Mouse (Mus musculus) brain, adult 2 months (tissue): ENCODE data around the gene Olfr1509.
"Not testable (repeated sequence)": the region's sequence is repeated elsewhere in the genome, so short reads cannot be mapped to it uniquely, and the experiment has no call there.

Experiments
- DNase-seq: peaks from one replicate; pipeline ENCODE4 v3.0.0; 2011; ENCODE audit warnings: low read depth, low spot score

The Olfr1509 gene

DNA sequence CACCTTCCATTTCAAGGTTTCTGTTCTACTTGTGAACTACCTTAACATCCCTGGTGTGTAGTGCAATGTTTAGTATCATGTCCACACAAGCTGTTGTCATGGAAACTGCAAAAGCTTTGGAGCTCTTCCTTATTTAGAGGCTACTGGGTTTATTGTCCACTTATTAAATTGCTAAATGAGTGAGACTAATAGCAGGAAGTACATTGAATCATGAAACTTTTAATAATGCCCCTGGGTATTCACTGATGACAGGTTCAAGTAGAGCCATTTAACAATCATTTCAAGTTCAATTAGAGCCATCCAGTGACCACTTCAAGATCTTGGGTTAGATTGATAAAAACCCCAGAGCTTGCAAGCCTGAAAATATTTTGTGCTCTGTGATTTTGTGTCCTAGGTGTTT is at the start of gene Olfr1509:
Olfr1509 (plus strand) TSS at position 301 of the 400 bp plus-strand sequence.
- DNase-seq: no peak

DNA sequence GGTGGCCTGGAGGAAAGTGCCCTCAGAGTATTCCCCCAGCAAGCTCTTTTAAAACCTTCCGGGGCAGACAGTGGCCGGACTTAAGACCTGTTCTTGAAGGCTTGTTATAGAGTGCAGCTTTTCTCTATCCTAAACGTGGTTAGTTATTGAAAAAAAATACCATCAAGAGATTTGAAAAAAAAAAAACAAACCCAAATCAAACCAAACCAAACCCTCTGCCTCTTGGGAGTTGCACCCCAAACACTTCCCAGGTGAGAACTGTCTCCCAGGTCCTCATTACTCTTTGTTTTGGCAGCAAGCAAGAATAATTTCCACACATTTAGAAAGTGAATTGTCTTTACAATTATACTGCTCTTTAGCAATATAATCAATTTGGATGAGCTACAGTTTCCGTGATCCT is 45.5 kb upstream of the Olfr1509 start, which contains the start of gene Olfr1511:
Olfr1511 (minus strand) TSS at position 101 of the 400 bp plus-strand sequence.
- no peak for DNase-seq

DNA sequence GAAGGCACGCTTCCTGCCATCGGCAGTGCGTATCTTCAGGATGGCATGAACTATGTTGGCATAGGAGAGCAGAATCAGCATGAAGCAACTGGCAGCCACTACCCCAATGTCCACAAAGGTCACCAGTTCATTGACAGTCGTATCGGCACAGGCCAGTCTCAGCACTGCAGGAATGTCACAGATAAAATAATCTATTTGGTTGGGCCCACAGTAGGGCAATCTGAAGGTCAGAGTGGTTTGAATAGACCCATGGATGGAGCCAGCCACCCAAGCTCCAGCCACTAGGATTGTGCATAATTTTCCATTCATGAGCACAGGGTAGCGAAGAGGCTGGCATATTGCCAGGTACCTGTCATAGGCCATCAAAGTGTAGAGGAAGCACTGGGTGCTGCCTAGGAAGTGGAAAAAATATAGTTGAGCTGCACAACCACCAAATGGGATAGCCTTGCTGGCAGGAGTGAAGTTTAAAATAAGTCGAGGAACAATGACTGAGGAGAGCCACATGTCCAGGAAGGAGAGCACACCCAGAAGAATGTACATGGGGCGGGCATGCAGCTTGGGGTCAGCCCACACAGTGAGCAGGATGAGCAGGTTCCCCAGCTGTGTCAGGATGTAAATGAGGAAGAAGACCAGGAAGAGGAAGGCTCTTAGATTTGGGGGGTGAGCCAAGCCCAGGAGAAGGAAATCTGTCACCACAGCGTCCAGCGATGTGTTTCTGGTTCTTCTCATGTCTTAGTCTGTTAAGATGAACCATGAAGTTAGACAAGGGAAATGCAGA is 32.5 kb upstream of the Olfr1509 start:
- not testable (repeated sequence) for DNase-seq

DNA sequence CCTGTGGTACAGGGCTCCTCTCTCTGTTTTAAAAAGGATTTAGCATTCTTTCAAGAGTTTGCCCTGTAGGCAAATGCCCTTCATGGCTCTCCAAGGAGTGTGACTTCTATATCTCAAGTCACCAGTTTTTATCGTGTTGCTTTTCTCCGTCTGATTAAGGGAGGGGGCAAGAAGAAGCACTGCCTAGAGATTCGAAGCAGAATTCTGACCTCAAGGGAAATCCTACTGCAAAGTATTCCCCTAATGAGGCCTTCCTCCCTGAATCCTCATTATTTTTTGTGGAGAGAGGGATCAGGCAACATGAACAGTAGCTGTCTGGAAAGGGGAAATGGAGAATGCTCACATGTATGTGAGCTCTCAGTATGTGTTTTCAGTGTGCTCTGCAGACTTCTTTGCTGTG is 28.5 kb upstream of the Olfr1509 start, which contains the start of gene Olfr1510:
Olfr1510 (minus strand) TSS at position 101 of the 400 bp plus-strand sequence.
- no peak for DNase-seq

DNA sequence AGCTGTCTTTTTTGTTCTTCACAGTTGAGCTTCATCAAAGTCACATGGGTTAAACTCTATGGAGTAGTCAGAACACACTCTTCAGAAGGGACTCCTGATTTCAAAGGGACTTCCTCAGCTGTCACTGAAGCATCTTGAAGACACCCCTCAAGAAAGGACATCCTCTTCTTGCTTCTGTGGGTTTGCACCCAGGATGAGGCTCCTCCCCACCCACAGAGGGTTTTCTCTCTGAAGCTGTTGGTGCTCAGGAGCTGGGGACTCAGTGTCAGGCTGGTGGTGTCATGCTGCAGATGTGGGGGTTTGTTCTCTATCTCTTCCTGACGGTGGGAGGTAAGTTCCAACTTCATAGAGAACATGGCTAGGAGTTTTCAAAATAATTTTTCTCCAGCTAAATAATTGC is 15.1 kb upstream of the Olfr1509 start:
- DNase-seq: no peak

DNA sequence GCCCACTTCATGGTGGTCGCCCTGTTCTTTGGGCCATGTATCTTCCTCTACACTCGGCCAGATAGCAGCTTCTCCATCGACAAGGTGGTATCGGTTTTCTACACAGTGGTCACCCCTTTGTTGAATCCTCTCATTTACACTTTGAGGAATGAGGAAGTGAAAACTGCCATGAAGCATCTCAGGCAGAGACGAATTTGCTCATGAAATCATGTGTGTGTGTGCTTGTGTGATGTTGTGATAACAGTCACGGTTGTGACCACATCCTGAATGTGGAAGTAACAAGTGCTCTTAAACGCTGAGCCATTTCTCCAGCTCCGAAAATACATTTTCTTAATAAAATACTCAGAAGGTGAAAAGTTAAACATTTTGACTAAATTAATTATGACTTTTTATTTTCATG is 8.3 kb downstream of the Olfr1509 start:
- DNase-seq: no peak

DNA sequence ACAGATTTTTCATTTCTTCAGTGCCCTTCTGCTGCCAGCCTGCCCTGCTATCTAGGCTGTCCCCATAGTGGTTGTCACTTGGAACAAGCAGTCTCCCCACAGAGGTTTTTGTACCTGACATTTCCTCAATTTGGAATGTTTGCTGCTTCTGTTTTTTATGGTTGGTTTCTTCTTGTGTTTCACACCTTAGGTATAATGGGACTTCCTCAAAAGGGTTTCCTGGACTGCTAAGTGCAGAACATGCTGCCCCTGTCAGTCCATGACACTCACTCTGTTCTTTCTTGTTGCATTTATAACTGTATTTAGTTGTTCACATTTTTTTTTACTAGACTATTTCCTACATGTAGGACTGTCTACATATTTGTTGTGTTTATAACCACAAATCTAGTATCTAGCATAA is 19.1 kb downstream of the Olfr1509 start:
- no peak for DNase-seq

DNA sequence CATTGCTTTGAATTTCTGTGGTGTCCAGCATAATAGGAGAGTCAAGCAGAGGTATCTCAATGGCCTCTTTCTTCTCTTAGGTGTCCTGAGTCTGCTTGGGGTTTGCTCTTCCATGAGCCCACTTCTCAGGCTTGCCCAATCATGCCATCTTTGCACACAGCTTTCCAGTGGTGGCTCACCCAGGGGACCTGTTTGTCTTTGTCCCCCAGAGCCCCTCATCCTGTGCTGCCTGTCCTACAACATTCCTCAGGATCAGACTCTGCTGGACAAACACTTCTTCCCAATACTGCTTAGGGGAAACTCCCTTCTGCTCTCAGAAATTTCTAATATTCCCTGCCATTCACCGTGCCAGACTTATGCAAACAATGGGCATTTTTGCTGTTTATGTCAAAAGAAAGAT is 22.9 kb downstream of the Olfr1509 start:
- no peak for DNase-seq

DNA sequence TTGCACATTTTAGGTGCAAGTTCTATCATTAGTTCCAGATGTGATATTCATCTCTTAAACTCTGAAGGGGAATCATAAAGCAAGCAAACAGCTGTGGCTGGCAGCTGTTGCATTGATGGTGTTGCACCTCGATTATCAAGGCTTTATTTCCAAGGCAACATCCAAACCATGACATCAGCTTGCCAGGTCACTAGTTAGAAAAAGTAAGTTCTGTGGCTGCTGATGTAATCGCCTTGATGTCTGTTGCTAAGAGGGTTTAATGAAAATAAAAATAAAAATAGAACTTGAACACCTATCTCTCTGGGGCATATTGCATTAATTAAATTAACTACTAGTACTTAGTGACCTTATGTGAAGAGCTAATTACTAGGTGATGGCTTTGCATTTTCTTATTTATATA is 24.6 kb downstream of the Olfr1509 start, which contains the start of gene Olfr1508:
Olfr1508 (minus strand) TSS at position 101 of the 400 bp plus-strand sequence.
- no peak for DNase-seq

DNA sequence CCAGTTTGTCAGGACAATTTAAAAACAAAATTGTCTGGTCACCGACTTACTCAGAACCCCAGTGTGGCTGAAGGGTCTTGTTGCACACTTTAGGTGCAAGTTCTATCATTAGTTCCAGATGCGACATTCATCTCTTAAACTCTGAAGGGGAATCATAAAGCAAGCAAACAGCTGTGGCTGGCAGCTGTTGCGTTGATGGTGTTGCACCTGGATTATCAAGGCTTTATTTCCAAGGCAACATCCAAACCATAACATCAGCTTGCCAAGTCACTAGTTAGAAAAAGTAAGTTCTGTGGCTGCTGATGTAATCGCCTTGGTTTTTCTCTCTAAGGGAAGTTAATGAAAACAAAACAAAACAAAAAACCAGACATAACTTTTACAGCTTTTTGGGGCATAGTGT is 52.7 kb downstream of the Olfr1509 start, which contains the start of gene Olfr1507:
Olfr1507 (minus strand) TSS at position 234 of the 400 bp plus-strand sequence.
- DNase-seq: no peak
